Mouse (Mus musculus) G1E (cell line): ENCODE data around the gene Syndig1l.

Source experiments
- CTCF ChIP-seq: IDR thresholded peaks from 2 replicates; pipeline ENCODE4 v1.5.1; 2012; ENCODE audit warnings: low read depth, low read length, inconsistent platforms, mixed read lengths
- GATA1 ChIP-seq: IDR thresholded peaks from 2 replicates; pipeline ENCODE4 v1.6.1; 2012; ENCODE audit warnings: borderline replicate concordance, low read length, inconsistent platforms, mixed read lengths
- TAL1 ChIP-seq: conservative IDR thresholded peaks from 2 replicates; pipeline ENCODE4 v1.6.1; 2012; ENCODE audit warnings: low read depth, low read length, inconsistent platforms, mixed read lengths

DNA sequence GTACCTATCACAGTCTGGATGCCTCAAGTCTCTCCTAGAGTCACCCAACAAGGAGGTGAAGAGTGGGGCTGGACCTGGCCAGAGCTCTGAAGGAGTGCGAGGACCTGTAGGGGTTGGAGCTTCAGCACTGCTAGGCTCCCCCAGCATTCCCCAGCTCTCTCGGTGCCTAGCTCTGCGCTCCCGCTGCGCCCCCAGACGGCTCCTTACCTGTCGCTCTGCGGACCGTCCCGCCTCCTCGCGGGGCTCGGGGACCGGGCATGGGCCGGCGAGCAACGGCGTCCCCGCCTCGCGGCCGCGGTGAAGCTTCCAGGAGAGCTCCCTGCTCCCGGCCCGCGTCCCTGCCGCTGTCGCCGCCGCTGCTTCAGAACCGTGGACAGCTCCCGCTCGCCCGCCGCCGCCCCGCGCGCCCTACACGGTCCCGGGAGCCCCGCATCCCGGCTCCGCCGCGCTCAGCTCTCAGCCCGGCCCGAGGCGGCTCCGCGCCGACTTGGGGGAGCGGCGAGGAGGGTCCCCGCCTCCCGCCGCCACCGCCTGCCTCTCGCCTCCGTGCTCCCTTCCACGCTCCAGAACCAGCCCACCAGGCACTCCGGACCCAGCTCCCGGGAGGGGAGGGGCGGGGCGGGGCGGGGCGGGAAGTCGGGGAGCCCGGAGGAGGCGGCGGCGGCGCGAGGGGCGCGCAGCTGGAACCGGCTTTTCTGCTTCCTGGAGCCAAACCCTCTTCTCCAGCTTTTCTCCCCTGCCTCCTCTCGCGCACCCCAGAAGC lies at the start of gene Syndig1l:
- no peak for TF ChIP-seq GATA1
- TF ChIP-seq CTCF = no peak
- TF ChIP-seq TAL1 = no peak
